Mouse (Mus musculus) ES-Bruce4 (cell line): ENCODE results near the gene Fgfr2.

Experiments
- EP300 ChIP-seq: IDR thresholded peaks from 2 replicates; pipeline ENCODE4 v1.6.1; 2011; ENCODE audit warnings: low read depth, low read length; ENCODE audit not compliant: insufficient read depth
- POLR2A ChIP-seq: IDR thresholded peaks from one replicate; pipeline ENCODE4 v1.8.1; 2011; ENCODE audit warnings: low read length; ENCODE audit not compliant: insufficient read depth

- no peak for TF ChIP-seq EP300
- TF ChIP-seq POLR2A = no peak
Observed at GRCm38 (mm10) chr7:132060116-132060515, 1063.0 kb downstream of the Fgfr2 start.
